Mouse (Mus musculus): ENCODE results near the gene 9930104L06Rik. TPM values are rescaled to one million over a fixed set of nuclear protein-coding genes. Genes with fewer than 3 reads are reported as not detected.

The 9930104L06Rik gene
- polyA plus RNA-seq, 3 experiments from 2014 or later, result 7.3 to 13.8 (median 9.9) TPM

- no peak for ATAC-seq
These were observed 24.1 kb downstream of the 9930104L06Rik start for GRCm38 (mm10) chr4:124960940-124961339.

DNA sequence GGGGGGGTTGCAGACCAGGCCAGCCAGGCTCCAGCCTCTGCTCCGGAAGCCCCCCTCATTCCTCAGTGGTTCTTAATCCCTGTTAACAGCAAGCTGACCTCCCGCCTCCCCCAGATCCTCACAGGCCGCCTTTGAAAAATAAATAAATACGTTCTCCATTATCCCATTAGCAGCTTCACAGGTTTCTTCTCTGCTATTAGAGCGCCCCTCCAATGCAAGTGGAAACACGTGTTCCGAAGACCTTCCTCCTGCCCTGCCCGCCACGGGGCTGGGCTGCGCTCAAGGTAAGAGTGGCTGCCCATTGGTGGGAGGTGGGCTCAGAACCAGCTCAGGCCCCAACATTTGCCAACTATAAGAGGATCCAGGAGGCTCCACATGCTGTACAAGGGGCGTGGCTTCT is 25.7 kb downstream of the 9930104L06Rik start:
- no peak for ATAC-seq

GRCm38 (mm10) chr4:124964912-124965599 is 28.2 kb downstream of the 9930104L06Rik start:
- ATAC-seq, result no peak

DNA sequence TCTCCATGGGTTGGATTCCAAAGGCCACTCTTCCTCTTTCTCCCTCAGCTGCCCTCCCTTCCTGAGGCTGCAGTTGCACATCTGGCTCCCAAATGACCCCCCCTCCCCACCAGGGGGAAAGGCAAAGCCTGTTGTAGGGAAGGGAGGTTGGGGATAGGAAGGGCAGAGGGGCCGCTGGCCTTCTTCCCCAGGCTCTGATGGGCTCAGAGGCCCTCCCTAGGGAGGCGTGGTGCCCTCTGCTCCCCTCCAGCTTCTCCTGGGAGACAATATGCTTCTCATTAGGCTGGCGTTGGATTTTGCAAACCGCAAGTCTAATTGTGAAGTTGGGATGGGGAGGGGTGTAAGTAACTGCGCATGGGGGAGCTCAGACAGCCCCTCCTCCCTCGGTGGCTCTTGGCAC is 31.9 kb downstream of the 9930104L06Rik start:
- no peak for ATAC-seq

GRCm38 (mm10) chr4:124969219-124969848 is 32.5 kb downstream of the 9930104L06Rik start:
- no peak for ATAC-seq

DNA sequence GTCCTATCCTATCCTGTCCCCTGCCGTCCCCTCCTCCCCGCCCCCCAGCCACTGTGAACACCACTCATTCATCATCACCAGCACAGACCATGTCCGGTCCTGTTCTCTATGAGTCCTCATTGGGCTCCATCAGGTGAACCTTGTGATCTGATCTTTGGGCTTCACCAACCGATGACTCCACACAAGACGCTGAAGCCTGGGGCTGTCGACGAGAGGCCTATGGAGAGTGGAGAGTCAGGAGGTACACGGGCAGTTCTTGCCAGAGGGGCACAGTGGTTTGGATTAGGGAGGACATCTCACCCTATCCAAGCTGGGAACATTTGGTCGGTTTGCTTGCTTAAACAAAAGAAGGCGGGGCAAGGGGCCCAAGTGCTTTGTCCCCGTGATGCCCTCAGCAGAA is 33.3 kb downstream of the 9930104L06Rik start:
- no peak for ATAC-seq

GRCm38 (mm10) chr4:124970677-124971076 is 33.8 kb downstream of the 9930104L06Rik start:
- ATAC-seq, result no peak

DNA sequence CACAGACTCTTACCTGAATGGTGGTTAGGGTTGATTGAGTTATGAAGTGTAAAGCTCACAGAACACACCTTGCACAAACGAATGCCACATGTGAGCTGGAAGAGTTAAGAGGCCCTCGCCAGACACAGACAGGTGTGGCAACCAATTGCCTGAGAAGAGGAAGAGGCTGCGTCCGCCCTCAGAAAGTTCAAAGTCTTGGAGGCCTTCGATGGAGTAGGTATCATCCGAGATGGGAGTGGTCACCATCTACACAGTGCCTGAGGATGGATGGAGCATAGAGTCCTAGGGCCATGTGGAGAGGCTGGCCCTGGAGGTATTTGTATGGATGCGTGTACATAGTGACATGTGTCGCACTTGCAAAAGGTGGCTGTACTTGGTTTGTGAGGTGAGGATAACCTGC is 34.2 kb downstream of the 9930104L06Rik start:
- ATAC-seq, result no peak

- no peak for ATAC-seq
These were observed 35.5 kb downstream of the 9930104L06Rik start for GRCm38 (mm10) chr4:124972316-124972715.

GRCm38 (mm10) chr4:124973296-124973695 is 36.4 kb downstream of the 9930104L06Rik start:
- ATAC-seq, result no peak

DNA sequence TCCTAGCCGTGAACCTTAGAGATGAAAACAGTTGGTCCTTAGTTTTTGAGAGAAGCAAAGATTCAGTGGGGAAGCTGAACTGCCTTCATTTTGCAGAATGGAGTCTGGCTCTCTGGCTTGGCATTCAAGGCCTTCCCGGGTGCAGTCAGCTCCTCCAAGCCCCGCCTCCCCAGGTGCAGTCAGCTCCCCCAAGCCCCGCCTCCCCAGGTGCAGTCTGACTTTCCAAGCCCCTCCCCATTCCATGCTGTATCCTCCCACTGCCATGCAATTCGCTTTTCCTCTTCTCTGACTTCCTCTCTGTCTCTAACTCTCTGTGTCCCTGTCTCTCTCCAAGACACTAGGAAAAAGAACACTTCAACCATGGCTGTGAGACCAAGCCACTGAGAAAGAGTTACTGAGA is 41.4 kb downstream of the 9930104L06Rik start:
- ATAC-seq, result no peak

- no peak for ATAC-seq
These were observed 47.2 kb downstream of the 9930104L06Rik start for GRCm38 (mm10) chr4:124983893-124984526.

DNA sequence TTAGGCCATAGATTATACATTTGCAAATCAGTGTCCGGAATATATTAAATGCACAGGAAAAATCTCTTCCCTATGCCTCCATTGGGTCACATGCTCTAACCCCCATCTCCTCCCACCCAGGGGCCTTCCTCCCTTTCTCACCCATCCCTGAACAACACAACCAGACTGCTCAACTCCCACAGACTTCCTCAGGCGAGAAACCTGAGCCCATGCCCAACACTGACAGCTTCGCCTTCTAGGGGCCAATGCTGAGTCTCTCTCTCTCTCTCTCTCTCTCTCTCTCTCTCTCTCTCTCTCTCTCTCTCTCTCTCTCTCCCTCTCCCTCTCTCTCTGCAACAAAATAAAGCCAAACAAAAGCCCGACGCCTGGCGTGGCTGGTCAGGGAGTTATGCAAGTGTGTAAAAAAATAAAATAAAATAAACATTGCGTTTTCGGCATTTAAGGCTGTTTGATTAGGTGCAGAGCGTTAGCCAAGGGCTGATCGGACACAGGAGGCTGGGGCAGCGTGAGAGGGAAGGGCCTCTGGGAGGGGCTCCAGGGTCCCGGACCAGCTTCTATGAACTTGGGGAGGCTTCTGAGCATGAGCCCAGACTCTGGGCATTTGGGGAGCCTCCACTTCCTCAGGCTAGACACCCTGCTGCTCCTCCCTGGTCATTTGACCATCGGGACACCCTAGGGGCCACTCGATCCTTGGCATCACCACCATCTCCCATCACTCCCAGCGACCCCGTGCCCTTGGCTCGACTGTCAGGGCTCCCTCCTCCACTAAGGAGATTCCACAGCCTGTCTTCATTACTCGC is 48.2 kb downstream of the 9930104L06Rik start:
- no peak for ATAC-seq

DNA sequence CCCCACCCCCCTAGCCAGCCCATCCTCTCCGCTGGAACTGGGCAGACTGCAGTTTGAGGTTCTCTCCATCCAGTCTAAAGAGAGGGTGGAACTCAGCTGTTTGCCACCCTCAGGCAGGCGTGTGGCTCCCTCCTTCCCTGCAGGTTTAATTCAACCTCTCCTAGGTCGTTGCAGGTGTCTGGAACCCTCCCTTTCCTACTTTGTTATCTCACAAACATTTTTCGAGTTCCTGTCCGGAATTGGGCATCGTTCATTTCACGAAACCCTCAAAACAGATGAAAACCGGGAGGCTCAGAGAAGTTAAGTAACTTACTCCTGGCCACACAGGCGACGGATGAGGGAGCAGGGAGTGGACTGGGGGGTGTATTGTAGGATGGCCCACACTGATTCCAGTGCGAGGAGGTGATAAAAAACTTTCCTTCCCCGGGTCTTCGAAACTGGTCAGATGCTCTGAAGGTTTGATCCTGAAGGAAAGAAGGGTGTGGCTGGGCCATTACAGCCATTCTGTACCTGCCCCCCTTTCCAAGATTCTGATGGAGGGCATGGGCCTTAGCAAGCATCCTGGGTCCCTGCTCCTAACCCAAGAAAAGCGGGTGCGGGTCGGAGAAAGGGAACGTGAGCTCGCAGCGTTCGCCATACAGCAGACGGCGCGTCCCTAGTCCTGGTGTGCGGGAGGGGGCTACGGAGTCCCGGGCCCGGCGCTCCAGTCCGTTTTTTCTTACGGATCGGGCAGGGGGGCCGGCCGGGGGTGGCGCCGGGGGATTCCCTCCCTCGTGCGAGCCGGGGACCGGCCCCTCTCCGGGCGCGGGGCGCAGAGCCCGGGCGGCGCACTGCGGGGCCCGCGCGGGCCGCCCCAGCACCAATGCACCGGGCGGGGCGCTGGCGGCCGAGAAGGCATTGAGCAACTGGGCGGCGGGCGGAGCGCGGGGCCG is 49.1 kb downstream of the 9930104L06Rik start, which contains the start of gene Rspo1:
Rspo1 (plus strand) TSS at position 760 of the 932 bp plus-strand sequence.
- no peak for ATAC-seq

DNA sequence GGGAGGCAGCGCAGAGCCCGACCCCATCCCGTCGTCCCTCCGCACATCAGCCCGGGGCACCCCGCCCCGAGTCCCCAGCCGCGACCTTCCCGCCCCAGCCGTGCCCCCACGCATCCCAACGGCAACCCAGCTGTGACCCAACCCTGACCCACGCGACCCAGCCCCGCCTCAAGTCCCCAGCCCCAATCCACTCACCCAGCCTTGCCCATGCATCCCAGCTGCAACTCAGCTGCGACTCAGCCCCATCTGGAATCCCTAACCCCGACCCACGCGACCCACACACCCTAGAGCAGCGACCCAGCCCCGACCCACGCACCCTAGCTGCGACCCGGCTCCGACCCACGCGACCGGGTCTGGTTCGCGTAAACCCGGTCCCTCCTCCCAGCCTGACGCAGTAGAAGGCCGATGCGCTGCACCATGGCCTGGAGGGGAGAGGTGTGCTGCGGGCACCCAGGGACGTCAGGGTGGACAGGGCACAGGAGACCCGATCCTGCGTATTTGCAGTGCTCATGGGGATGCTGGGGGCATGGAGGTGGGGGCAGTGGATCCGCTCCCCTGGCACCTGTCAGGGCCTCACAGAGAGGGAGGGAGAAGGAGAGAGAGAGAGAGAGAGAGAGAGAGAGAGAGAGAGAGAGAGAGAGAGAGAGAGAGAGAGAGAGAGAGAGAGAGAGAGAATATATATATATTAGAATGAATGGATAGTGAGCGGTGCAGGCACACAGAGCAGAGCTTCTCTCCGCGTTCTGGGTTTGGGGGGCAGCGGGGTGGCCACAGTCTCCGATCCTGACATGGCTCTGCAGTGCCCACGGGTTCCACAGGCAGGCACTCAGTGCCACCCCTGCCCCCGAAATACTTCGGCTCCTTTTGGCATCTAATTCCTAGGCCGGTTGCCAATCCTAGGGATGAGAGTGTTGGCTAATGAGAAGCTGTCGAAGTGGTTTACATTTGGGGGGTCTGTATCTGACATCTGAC is 50.2 kb downstream of the 9930104L06Rik start:
- no peak for ATAC-seq

DNA sequence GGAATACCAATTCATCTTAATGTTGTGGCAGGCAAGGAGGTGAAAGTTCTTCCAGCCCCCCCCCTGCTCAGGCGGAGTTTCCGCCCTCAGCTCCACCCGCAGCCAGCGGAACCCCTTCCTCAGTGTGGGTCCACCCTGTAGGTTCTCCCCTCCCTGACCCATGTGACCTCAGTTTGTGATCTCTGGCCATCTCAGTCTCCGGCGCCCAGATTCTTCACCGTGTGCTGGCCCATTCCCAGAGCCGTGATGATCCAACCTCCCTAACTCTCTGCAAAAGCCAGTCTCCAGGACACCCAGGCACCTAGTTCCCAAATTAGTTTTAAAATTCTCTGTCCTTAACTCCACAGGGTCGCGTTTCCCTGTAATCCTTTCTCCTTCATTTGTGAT is 50.9 kb downstream of the 9930104L06Rik start:
- ATAC-seq, result no peak

DNA sequence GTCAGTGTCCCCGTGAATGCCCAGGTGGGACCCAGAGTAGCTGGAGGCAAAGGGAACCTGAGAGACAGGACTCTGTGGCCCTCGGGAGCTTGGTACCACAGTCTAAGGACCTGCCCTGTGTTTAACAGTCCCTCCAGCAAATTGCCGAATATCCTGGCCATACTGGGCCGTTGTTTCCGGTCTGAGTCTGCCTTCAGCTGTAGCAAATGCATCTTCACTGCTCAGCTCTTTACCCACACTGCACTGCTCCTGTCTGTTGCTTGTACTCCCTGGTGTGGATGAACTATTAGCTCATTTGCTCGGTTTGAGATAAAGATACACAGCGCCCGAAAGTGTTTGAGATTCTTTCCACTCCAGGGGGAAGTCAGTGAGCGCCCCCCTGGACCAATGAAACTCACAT is 51.5 kb downstream of the 9930104L06Rik start:
- no peak for ATAC-seq

DNA sequence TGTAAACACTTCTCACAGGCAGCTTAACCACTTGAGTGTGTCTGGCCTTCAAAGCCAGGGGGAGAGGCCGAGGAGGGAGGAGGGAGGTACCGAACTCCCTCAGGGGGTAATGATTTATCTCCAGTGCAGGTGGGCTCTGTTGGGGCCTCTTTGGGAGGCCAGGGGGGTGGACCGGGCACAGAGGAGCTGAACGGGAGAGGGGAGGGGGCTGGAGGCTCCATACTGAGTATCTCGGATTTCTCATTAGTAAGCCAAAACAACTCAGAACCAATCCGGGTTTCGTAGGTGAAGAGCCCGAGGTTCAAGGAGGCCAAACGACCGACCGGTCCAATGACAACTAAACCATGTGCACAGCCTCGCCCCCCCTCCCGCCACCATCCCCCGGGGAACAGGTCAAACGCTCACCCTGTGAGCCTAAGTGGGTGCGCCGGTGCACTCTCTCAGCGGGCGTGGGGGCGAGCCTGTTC is 53.0 kb downstream of the 9930104L06Rik start:
- ATAC-seq, result no peak

GRCm38 (mm10) chr4:124990325-124990724 is 53.5 kb downstream of the 9930104L06Rik start:
- ATAC-seq, result no peak

All from inflammation-experienced regulatory T-cells, adult 6 months (primary cell).